30 mouse cellular contexts compared by ENCODE assay signal in genomic region chr2:127479763-127480162, GRCm38 (mm10). TPM values are rescaled to one million over a fixed set of nuclear protein-coding genes. Genes with fewer than 3 reads are reported as not detected.
A peak's percentile ranks its signal among the peaks of the same experiment; 100 is the strongest.
DNase-seq lines count a peak whose midpoint lies in the region; TF ChIP-seq lines count a peak whose summit lies in the region.
"Had no signal": no experiment of that assay in that cellular context is flagged by ENCODE, and none has a peak within 500 bp of the region (broad histone marks: within the 10 kb centered on the region; RNA-seq: fewer than 3 reads in every experiment).

No protein-coding gene starts in this region.

- no peaks in the 10 kb centered on the region for H3K36me3 ChIP-seq in testis, adult 2 months (ENCODE audit: control insufficient read depth, insufficient read depth, low read length)
- H3K36me3 ChIP-seq: embryonic facial prominence, embryonic 12.5 days; embryonic facial prominence, embryonic 15.5 days; forebrain, embryonic 12.5 days; forebrain, embryonic 15.5 days; G1E; heart, embryonic 10.5 days; heart, embryonic 13.5 days had no signal

- TF ChIP-seq POLR2A in testis, adult 2 months (IDR thresholded peaks at IDR 0.05; ENCODE audit: control insufficient read depth, low read depth, low read length), result no peak

- peak; percentile 29 to 47 for DNase-seq in cerebellum, postnatal 25 days
- no peak for DNase-seq in cerebellum, postnatal 36 days
- DNase-seq in urinary bladder, postnatal 14 days (ENCODE audit: low spot score), result peak; percentile 29
- DNase-seq in urinary bladder, postnatal 4 days (ENCODE audit: low spot score in 2 of 2), result no peak
- DNase-seq in adrenal gland, adult (ENCODE audit: inconsistent age in 2 of 2, low spot score in 1 of 2), result no peak
- no peak for DNase-seq in left cerebral cortex, postnatal 36 days (ENCODE audit: low spot score in 2 of 2)
- no peak for DNase-seq in right cerebral cortex, postnatal 25 days
- DNase-seq: adrenal gland, adult 2 months; adrenal gland, postnatal 14 days; cerebellum, adult 11-12 months; cerebellum, adult 8-10 months; cerebellum, postnatal 10 days; gastrocnemius, adult 2 months; gastrocnemius, postnatal 25 days; heart, adult 2 months; heart, postnatal 14 days; heart, postnatal 4 days had no signal

- H3K4me3 ChIP-seq in testis, adult 2 months (ENCODE audit: control insufficient read depth, low read depth, low read length), result no peak overlapping the region
- H3K4me3 ChIP-seq: embryonic facial prominence, embryonic 12.5 days; embryonic facial prominence, embryonic 15.5 days; forebrain, embryonic 12.5 days; forebrain, embryonic 15.5 days; gastrocnemius, adult 2 months; heart, adult 2 months; heart, embryonic 10.5 days; heart, embryonic 13.5 days had no signal

- no peak overlapping the region; the same call in 1 of the 2 replicates for H3K27ac ChIP-seq in testis, adult 2 months (ENCODE audit: control insufficient read depth, insufficient read depth, low read depth, low read length)
- H3K27ac ChIP-seq: embryonic facial prominence, embryonic 12.5 days; embryonic facial prominence, embryonic 15.5 days; forebrain, embryonic 12.5 days; forebrain, embryonic 15.5 days; gastrocnemius, adult 2 months; heart, adult 2 months; heart, embryonic 10.5 days; heart, embryonic 13.5 days; hindbrain, embryonic 14.5 days; hindbrain, postnatal 0 days had no signal

- TF ChIP-seq CTCF in testis, adult 2 months (IDR thresholded peaks at IDR 0.05; ENCODE audit: control insufficient read depth, insufficient read depth, insufficient replicate concordance, low read depth, low read length), result peak; percentile 24; the same call in 1 of the 2 replicates

- H3K4me1 ChIP-seq in testis, adult 2 months (ENCODE audit: control insufficient read depth, insufficient read depth, low read length), result peaks cover 4% of the 10 kb centered on the region

- H3K27me3 ChIP-seq in testis, adult 2 months (ENCODE audit: control insufficient read depth, insufficient read depth, low read length), result no peaks in the 10 kb centered on the region
- H3K27me3 ChIP-seq: Patski had no signal

- intact Hi-C loops in left cerebral cortex, postnatal 36 days (cut with DNase I), result no loop called here

RNA-seq across cellular contexts. Expression of gene Fahd2a, which starts 35.4 kb away (rescaled TPM):
- polyA plus RNA-seq in testis, adult 2 months (2012; rRNA removed), result 26.7 and 27.1 TPM in 2 replicates
- total RNA-seq in left cerebral cortex, postnatal 36 days (2021), result 10 to 100 TPM; 21.2 to 21.9 TPM

RNA-seq across cellular contexts. Expression of gene Kcnip3, which starts 42.1 kb away (rescaled TPM):
- 2.7 and 4.5 TPM in 2 replicates for polyA plus RNA-seq in testis, adult 2 months (2012; rRNA removed)
- 100 to 1,000 TPM; 130 to 133 TPM for total RNA-seq in left cerebral cortex, postnatal 36 days (2021)

RNA-seq across cellular contexts. Expression of gene Gpat2, which starts 54.8 kb away (rescaled TPM):
- polyA plus RNA-seq in testis, adult 2 months (2012; rRNA removed), result 53.2 and 63.0 TPM in 2 replicates
- total RNA-seq in left cerebral cortex, postnatal 36 days (2021), result under 1 TPM in 1 of 2 experiments, not detected in 1; 0.63 TPM
- total RNA-seq: common myeloid progenitor, adult 5-6 weeks; G1E; gastrocnemius, adult 2 months; gastrocnemius, postnatal 25 days; granulocyte monocyte progenitor cell, adult 5-6 weeks; heart, adult 2 months had no signal
- polyA plus RNA-seq: forebrain, embryonic 15.5 days; G1E had no signal

Comparison
In these comparisons a context has a peak if more than half of its experiments do, and no peak if none do; other contexts are left out.
1. DNase-seq: peak in cerebellum, postnatal 25 days (2 of 2) and urinary bladder, postnatal 14 days (single experiment); none in cerebellum, postnatal 36 days (0 of 2), urinary bladder, postnatal 4 days (0 of 2), adrenal gland, adult (0 of 2), left cerebral cortex, postnatal 36 days (0 of 2) and right cerebral cortex, postnatal 25 days (single experiment).